Mouse (Mus musculus) midbrain, embryonic 14.5 days (tissue): ENCODE measurements around the gene Samd4. TPM values are rescaled to one million over a fixed set of nuclear protein-coding genes. Genes with fewer than 3 reads are reported as not detected.
"Not testable (repeated sequence)": the region's sequence is repeated elsewhere in the genome, so short reads cannot be mapped to it uniquely, and the experiment has no call there.

ENCODE experiments used
- ATAC-seq: fragments of 200-750 bp; cut with Nextera tagmentation; 2 replicates; pipeline ENCODE4 v1.8.0; 2017; ENCODE audit warnings: moderate number of reproducible peaks, moderate library complexity; ENCODE audit not compliant: low FRiP score, low TSS enrichment
- DNase-seq: peaks from one replicate; pipeline ENCODE4 v3.0.0-alpha.2; 2015
- H3K27ac ChIP-seq: fragments of 300-500 bp; sonication (generic); replicated peaks from 2 replicates; pipeline ENCODE4 v1.5.1; 2014; ENCODE audit warnings: mild to moderate bottlenecking, low read depth, low read length, moderate library complexity
- H3K27me3 ChIP-seq: fragments of 300-500 bp; sonication (generic); 2 replicates; pipeline ENCODE4 v1.6.1; 2014; ENCODE audit warnings: low read length, control low read depth, mixed read lengths; ENCODE audit not compliant: control insufficient read depth, insufficient read depth
- H3K36me3 ChIP-seq: fragments of 300-500 bp; sonication (generic); 2 replicates; pipeline ENCODE4 v1.6.1; 2014; ENCODE audit warnings: low read length, control low read depth; ENCODE audit not compliant: control insufficient read depth, insufficient read depth
- H3K4me1 ChIP-seq: fragments of 300-500 bp; sonication (generic); 2 replicates; pipeline ENCODE4 v1.6.1; 2014; ENCODE audit warnings: mild to moderate bottlenecking, antibody characterized with exemption, low read length, control low read depth; ENCODE audit not compliant: control insufficient read depth, insufficient read depth
- H3K4me2 ChIP-seq: fragments of 300-500 bp; sonication (generic); 2 replicates; pipeline ENCODE4 v1.6.1; 2014; ENCODE audit warnings: mild to moderate bottlenecking, low read length, moderate library complexity
- H3K4me3 ChIP-seq: fragments of 300-500 bp; sonication (generic); replicated peaks from 2 replicates; pipeline ENCODE4 v1.5.1; 2014; ENCODE audit warnings: low read depth, low read length
- H3K9ac ChIP-seq: fragments of 300-500 bp; sonication (generic); replicated peaks from 2 replicates; pipeline ENCODE4 v1.6.1; 2014; ENCODE audit warnings: mild to moderate bottlenecking, low read length, moderate library complexity
- H3K9me3 ChIP-seq: fragments of 300-500 bp; sonication (generic); 2 replicates; pipeline ENCODE4 v1.6.1; 2016; ENCODE audit warnings: low read length, control low read depth, mixed read lengths; ENCODE audit not compliant: control insufficient read depth
- WGBS: fragments of 180-500 bp; shearing (Covaris S2); extraction: QIAGEN DNeasy Blood & Tissue Kit; methylation state at CpG from one replicate; pipeline ENCODE4 v1.1.7; 2014; 5-methylcytosine and 5-hydroxymethylcytosine counted together
- polyA plus RNA-seq: library from polyadenylated mRNA; unstranded; fragments of >200 nt; fragmentation: Nextera tagmentation; extraction: Ambion mirVana; gene quantifications from 2 replicates; pipeline ENCODE4 v1.2.1, GENCODE M21; 2014

Gene Samd4
- polyA plus RNA-seq, 1 experiment from 2014 or later = 3.1 TPM

- ATAC-seq = no peak
- Histone ChIP-seq H3K4me3 (no peak overlapping the region), H3K4me1 (no peaks in the 10 kb centered on the region), H3K27me3 (no peaks in the 10 kb centered on the region), H3K27ac (no peak overlapping the region), H3K9me3 (no peaks in the 10 kb centered on the region), H3K36me3 (no peaks in the 10 kb centered on the region), H3K9ac (no peak overlapping the region), H3K4me2 (no peak overlapping the region)
- no peak for DNase-seq
- WGBS = 87% methylated on average over 5 of the region's 5 CpGs
Measured at GRCm38 (mm10) chr14:47096357-47096756, 213.7 kb downstream of the Samd4 start.

GRCm38 (mm10) chr14:47104246-47105173, 221.9 kb downstream of the Samd4 start:
- no peak for DNase-seq
- no peak overlapping the region for H3K4me2 ChIP-seq
- 33% methylated on average over 19 of the region's 19 CpGs for WGBS
- no peak overlapping the region for H3K4me3 ChIP-seq
- H3K27me3 ChIP-seq = no peaks in the 10 kb centered on the region
- H3K9ac ChIP-seq = no peak overlapping the region
- no peak overlapping the region for H3K27ac ChIP-seq
- no peak for ATAC-seq
- no peaks in the 10 kb centered on the region for H3K4me1 ChIP-seq
- H3K9me3 ChIP-seq = no peaks in the 10 kb centered on the region
- no peaks in the 10 kb centered on the region for H3K36me3 ChIP-seq

- no peaks in the 10 kb centered on the region for H3K9me3 ChIP-seq
- H3K9ac ChIP-seq = no peak overlapping the region
- ATAC-seq = no peak
- H3K4me1 ChIP-seq = no peaks in the 10 kb centered on the region
- WGBS = 79% methylated on average over 3 of the region's 3 CpGs
- no peak for DNase-seq
- no peaks in the 10 kb centered on the region for H3K36me3 ChIP-seq
- no peak overlapping the region for H3K27ac ChIP-seq
- H3K4me2 ChIP-seq = no peak overlapping the region
- H3K27me3 ChIP-seq = no peaks in the 10 kb centered on the region
- no peak overlapping the region for H3K4me3 ChIP-seq
Measured at GRCm38 (mm10) chr14:47105174-47105557, 222.5 kb downstream of the Samd4 start.

- Histone ChIP-seq H3K4me2 (no peak overlapping the region), H3K9ac (no peak overlapping the region), H3K27me3 (no peaks in the 10 kb centered on the region), H3K27ac (no peak overlapping the region), H3K4me1 (no peaks in the 10 kb centered on the region), H3K4me3 (no peak overlapping the region), H3K9me3 (no peaks in the 10 kb centered on the region), H3K36me3 (no peaks in the 10 kb centered on the region)
- no peak for ATAC-seq
- no peak for DNase-seq
- 98% methylated on average over 3 of the region's 3 CpGs for WGBS
Measured at GRCm38 (mm10) chr14:47105755-47106154, 223.1 kb downstream of the Samd4 start.

GRCm38 (mm10) chr14:47107461-47107860, 224.8 kb downstream of the Samd4 start:
- H3K27me3 ChIP-seq = no peaks in the 10 kb centered on the region
- 92% methylated on average over 3 of the region's 3 CpGs for WGBS
- H3K9ac ChIP-seq = no peak overlapping the region
- H3K4me1 ChIP-seq = no peaks in the 10 kb centered on the region
- H3K4me3 ChIP-seq = no peak overlapping the region
- no peak overlapping the region for H3K27ac ChIP-seq
- no peak for ATAC-seq
- no peak overlapping the region for H3K4me2 ChIP-seq
- H3K9me3 ChIP-seq = no peaks in the 10 kb centered on the region
- no peak for DNase-seq
- H3K36me3 ChIP-seq = no peaks in the 10 kb centered on the region

- not testable (repeated sequence) for H3K27ac ChIP-seq, H3K4me2 ChIP-seq, H3K4me3 ChIP-seq, H3K9me3 ChIP-seq, H3K9ac ChIP-seq, ATAC-seq, H3K27me3 ChIP-seq, H3K4me1 ChIP-seq, H3K36me3 ChIP-seq, DNase-seq
- WGBS = 93% methylated on average over 6 of the region's 7 CpGs
Measured at GRCm38 (mm10) chr14:47110391-47110790, 227.7 kb downstream of the Samd4 start.

GRCm38 (mm10) chr14:47111341-47111740, 228.7 kb downstream of the Samd4 start:
- DNase-seq (no peak), ATAC-seq (no peak)
- Histone ChIP-seq H3K4me3 (no peak overlapping the region), H3K4me2 (no peak overlapping the region), H3K9ac (no peak overlapping the region), H3K4me1 (no peaks in the 10 kb centered on the region), H3K27ac (no peak overlapping the region), H3K9me3 (no peaks in the 10 kb centered on the region), H3K36me3 (no peaks in the 10 kb centered on the region), H3K27me3 (no peaks in the 10 kb centered on the region)
- whole genome bisulfite sequencing = 46% methylated on average over 9 of the region's 9 CpGs

GRCm38 (mm10) chr14:47115154-47115553, 232.5 kb downstream of the Samd4 start:
- no peak for DNase-seq
- no peak overlapping the region for H3K4me2 ChIP-seq
- ATAC-seq = no peak
- no peak overlapping the region for H3K27ac ChIP-seq
- no peaks in the 10 kb centered on the region for H3K4me1 ChIP-seq
- H3K9me3 ChIP-seq = no peaks in the 10 kb centered on the region
- H3K9ac ChIP-seq = no peak overlapping the region
- 64% methylated on average over 9 of the region's 9 CpGs for WGBS
- no peak overlapping the region for H3K4me3 ChIP-seq
- H3K36me3 ChIP-seq = no peaks in the 10 kb centered on the region
- no peaks in the 10 kb centered on the region for H3K27me3 ChIP-seq
